Mouse (Mus musculus) neural tube, embryonic 13.5 days (tissue): ENCODE results near the gene Mark3. TPM values are rescaled to one million over a fixed set of nuclear protein-coding genes. Genes with fewer than 3 reads are reported as not detected.
"Not testable (repeated sequence)": the region's sequence is repeated elsewhere in the genome, so short reads cannot be mapped to it uniquely, and the experiment has no call there.

Experiments used
- ATAC-seq: fragments of 200-750 bp; cut with Nextera tagmentation; 2 replicates; pipeline ENCODE4 v1.8.0; 2017; ENCODE audit warnings: low read depth, mild to moderate bottlenecking, moderate TSS enrichment, moderate library complexity
- H3K27ac ChIP-seq: fragments of 300-500 bp; sonication (generic); replicated peaks from 2 replicates; pipeline ENCODE4 v1.5.1; 2015; ENCODE audit warnings: moderate library complexity, mild to moderate bottlenecking, inconsistent platforms
- H3K27me3 ChIP-seq: fragments of 300-500 bp; sonication (generic); 2 replicates; pipeline ENCODE4 v1.6.1; 2015; ENCODE audit warnings: mild to moderate bottlenecking, inconsistent platforms
- H3K36me3 ChIP-seq: fragments of 300-500 bp; sonication (generic); 2 replicates; pipeline ENCODE4 v1.6.1; 2015; ENCODE audit warnings: mild to moderate bottlenecking, inconsistent platforms
- H3K4me1 ChIP-seq: fragments of 300-500 bp; sonication (generic); replicated peaks from 2 replicates; pipeline ENCODE4 v1.6.1; 2015; ENCODE audit warnings: inconsistent platforms
- H3K4me2 ChIP-seq: fragments of 300-500 bp; sonication (generic); 2 replicates; pipeline ENCODE4 v1.6.1; 2015; ENCODE audit warnings: inconsistent platforms, mild to moderate bottlenecking, moderate library complexity
- H3K4me3 ChIP-seq: fragments of 300-500 bp; sonication (generic); 2 replicates; pipeline ENCODE4 v1.5.1; 2015; ENCODE audit warnings: mild to moderate bottlenecking, inconsistent platforms
- H3K9ac ChIP-seq: fragments of 300-500 bp; sonication (generic); 2 replicates; pipeline ENCODE4 v1.6.1; 2015; ENCODE audit warnings: moderate library complexity, mild to moderate bottlenecking, inconsistent platforms
- H3K9me3 ChIP-seq: fragments of 300-500 bp; sonication (generic); 2 replicates; pipeline ENCODE4 v1.6.1; 2016; ENCODE audit warnings: inconsistent platforms
- WGBS: fragments of 180-500 bp; shearing (Covaris S2); methylation state at CpG from one replicate; pipeline ENCODE4 v1.1.7; 2015; 5-methylcytosine and 5-hydroxymethylcytosine counted together
- polyA plus RNA-seq: library from polyadenylated mRNA; unstranded; fragments of >200 nt; fragmentation: Nextera tagmentation; extraction: Ambion mirVana; gene quantifications from 2 replicates; pipeline ENCODE4 v1.2.1, GENCODE M21; 2015

The Mark3 gene
- polyA plus RNA-seq, 1 experiment from 2014 or later = 61.5 TPM

DNA sequence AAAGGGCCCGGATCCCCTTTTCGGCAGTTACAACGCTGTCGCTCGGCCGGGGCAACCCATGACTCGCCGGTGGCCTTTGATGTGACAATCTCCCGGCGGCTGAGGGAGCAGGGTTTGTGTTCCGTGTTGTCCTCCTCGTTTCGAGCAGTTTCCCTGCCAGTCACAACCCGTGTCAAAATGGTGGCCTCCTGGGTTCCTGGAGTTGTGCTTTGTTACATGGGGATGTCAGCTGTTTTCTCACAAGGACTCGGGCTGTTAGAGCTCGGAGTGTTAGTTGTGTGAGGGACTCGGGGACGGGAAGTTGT is 35.3 kb upstream of the Mark3 start:
- peaks cover 47% of the 10 kb centered on the region for H3K36me3 ChIP-seq
- peaks cover 51% of the 10 kb centered on the region for H3K4me1 ChIP-seq
- peak overlapping the region; percentile 90 for H3K4me3 ChIP-seq
- H3K27me3 ChIP-seq = no peaks in the 10 kb centered on the region
- ATAC-seq = no peak
- H3K9ac ChIP-seq = peak overlapping the region; percentile 95
- H3K9me3 ChIP-seq = no peaks in the 10 kb centered on the region
- peak overlapping the region; percentile 99 for H3K27ac ChIP-seq
- H3K4me2 ChIP-seq = peak overlapping the region; percentile 78
- under 1% methylated on average over 18 of the region's 18 CpGs for WGBS

GRCm38 (mm10) chr12:111547070-111547469 is 27.3 kb upstream of the Mark3 start:
- no peaks in the 10 kb centered on the region for H3K9me3 ChIP-seq
- H3K4me2 ChIP-seq = no peak overlapping the region
- no peaks in the 10 kb centered on the region for H3K27me3 ChIP-seq
- no peaks in the 10 kb centered on the region for H3K4me1 ChIP-seq
- peaks cover 63% of the 10 kb centered on the region for H3K36me3 ChIP-seq
- ATAC-seq = no peak
- no peak overlapping the region for H3K9ac ChIP-seq
- H3K4me3 ChIP-seq = no peak overlapping the region
- 93% methylated on average over 3 of the region's 3 CpGs for WGBS
- H3K27ac ChIP-seq = no peak overlapping the region

DNA sequence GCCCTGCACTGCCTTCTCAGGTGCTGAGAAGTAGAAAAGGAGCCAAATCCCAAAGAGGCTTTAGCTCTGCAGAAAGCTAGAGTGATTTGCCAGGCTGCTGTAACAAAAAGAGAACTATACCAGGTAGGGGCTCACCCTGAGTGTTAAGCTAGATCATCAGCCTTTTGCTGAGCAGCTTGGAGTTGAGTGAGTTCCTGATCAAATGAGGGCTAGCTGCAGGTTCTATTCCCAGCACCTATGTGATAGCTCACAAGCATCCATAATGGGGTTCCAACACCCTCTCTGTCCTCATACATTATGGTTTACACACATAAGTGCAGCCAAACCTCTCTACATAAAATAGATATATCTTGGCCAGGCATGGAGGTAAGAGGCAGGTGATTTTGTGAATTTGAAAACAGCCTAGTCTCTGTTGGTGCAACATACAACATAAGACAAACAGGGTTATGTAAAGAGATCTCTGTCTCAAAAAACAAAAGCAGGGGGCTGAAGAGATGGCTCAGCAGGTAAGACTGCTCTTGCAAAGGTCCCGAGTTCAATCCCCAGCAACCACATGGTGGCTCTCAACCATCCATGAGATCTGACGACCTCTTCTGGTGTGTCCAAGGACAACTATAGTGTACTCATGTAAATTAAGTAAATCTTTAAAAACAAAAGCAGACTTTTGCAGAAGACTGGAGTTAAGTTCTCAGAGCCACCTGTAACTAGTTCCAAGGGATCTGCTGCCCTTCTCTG is 25.6 kb upstream of the Mark3 start:
- 59% methylated on average over 2 of the region's 2 CpGs for WGBS

DNA sequence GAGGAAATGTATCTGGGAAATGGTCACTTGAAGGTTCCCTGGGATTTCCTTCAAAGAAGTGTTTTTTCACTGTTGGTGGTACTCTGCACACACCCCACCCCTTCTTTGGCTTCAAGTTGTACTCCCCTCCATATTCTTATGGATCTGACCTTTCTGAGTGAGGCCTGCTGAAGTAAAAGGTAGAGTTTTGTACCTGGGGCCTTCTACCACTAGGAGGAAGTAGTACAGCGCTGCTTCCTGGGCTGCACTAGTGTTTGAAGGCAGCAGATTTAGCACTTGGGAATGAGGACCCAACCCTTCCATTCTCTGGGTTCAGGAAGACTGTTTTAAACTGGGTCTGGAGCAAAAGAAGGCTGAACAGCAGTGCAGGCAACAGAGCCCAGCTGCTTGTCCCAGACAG is 23.6 kb upstream of the Mark3 start:
- WGBS = 63% methylated on average over 1 of the region's 1 CpGs
- Histone ChIP-seq H3K27ac (no peak overlapping the region), H3K9ac (no peak overlapping the region), H3K4me2 (no peak overlapping the region), H3K9me3 (no peaks in the 10 kb centered on the region), H3K27me3 (no peaks in the 10 kb centered on the region), H3K36me3 (peaks cover 32% of the 10 kb centered on the region), H3K4me1 (no peaks in the 10 kb centered on the region), H3K4me3 (no peak overlapping the region)
- ATAC-seq = no peak

More for the DNA sequence above, 25.6 kb upstream of the Mark3 start:
- Histone ChIP-seq H3K27me3 (no peaks in the 10 kb centered on the region), H3K27ac (no peak overlapping the region), H3K4me3 (no peak overlapping the region), H3K4me2 (no peak overlapping the region), H3K9me3 (no peaks in the 10 kb centered on the region), H3K36me3 (peaks cover 46% of the 10 kb centered on the region), H3K4me1 (no peaks in the 10 kb centered on the region), H3K9ac (no peak overlapping the region)
- no peak for ATAC-seq

DNA sequence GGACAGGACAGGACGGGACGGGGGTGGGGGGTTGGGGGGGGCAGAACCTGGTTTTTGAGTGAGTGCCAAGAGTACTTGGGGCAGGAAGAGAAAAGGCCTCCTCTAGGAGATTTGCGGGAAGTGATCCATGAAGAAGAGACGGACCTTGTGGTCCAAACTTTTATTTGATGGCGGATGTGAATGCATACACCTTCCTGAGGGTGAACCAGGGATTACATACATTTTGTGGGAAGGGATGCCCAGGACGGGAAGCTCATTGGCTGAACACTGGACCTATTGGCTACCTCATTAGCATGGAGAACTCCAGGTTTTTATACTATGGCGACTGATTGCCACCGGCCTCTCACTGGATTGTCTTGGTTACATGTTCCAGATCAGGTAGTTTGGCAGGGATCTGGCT is 22.0 kb upstream of the Mark3 start:
- WGBS = 72% methylated on average over 8 of the region's 8 CpGs
- Histone ChIP-seq H3K9me3 (no peaks in the 10 kb centered on the region), H3K9ac (no peak overlapping the region), H3K4me1 (no peaks in the 10 kb centered on the region), H3K27ac (no peak overlapping the region), H3K4me2 (no peak overlapping the region), H3K36me3 (peaks cover 18% of the 10 kb centered on the region), H3K27me3 (no peaks in the 10 kb centered on the region), H3K4me3 (no peak overlapping the region)
- ATAC-seq = no peak

DNA sequence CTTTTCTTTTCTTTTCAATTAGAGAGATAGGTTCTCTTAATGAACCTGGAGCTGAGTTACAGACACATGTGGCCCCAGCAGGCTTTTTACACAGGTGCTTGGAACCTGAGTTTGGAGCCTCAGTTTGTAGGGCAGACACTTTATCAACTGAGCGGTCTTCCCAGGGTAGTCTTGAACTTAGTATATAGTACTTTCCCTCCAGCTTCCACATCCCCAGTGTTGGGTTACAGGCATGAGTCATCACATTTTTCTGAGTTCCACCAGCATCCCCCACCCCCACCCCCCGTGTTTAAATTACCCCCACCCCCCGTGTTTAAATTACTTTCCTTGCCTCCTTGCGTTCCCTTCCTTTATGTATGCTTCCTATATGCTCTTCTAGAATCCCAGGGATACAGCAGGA is 19.0 kb upstream of the Mark3 start:
- H3K4me1 ChIP-seq = peaks cover 9% of the 10 kb centered on the region
- H3K36me3 ChIP-seq = no peaks in the 10 kb centered on the region
- H3K9me3 ChIP-seq = no peaks in the 10 kb centered on the region
- no peak overlapping the region for H3K9ac ChIP-seq
- no peak overlapping the region for H3K4me2 ChIP-seq
- WGBS = 55% methylated on average over 4 of the region's 4 CpGs
- no peak overlapping the region for H3K27ac ChIP-seq
- no peak overlapping the region for H3K4me3 ChIP-seq
- no peak for ATAC-seq
- H3K27me3 ChIP-seq = no peaks in the 10 kb centered on the region

DNA sequence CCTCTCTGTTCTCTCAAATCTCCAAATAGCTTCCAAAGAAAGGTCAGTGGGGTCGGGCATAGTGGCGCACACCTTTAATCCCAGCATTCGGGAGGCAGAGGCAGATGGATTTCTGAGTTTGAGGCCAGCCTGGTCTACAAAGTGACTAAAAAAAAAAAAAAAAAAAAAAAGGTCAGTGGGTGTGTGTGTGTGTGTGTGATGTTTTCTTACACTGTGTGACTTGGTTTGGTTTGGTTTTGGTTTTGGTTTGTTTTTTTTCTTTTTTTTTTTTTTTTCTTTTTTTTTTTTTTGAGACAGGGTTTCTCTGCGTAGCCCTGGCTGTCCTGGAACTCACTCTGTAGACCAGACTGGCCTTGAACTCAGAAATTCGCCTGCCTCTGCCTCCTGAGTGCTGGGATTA is 18.4 kb upstream of the Mark3 start:
- H3K4me2 ChIP-seq, H3K27ac ChIP-seq, H3K36me3 ChIP-seq, H3K9me3 ChIP-seq, H3K9ac ChIP-seq, H3K27me3 ChIP-seq, ATAC-seq, H3K4me3 ChIP-seq: not testable (repeated sequence)
- H3K4me1 ChIP-seq = peaks cover 12% of the 10 kb centered on the region
- WGBS = 87% methylated on average over 5 of the region's 5 CpGs

DNA sequence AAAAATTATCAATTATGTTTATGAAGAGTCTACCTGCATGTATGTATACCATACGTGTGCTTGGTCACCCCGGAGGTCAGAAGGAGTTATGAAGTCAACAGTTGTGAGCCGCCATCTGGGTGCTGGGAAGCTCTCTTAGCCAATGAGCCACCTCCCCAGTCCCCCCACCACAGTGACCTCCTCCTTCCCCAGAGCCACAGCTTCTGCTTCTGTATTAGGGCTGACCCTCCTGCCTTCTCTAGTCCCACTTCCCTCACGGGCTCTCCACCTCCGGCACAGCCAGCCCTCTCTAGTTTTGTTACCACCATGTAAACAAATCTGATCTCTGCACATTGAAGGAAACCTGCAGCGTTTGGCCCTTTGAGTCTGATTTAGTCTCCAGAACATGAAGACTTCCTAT is 16.8 kb upstream of the Mark3 start:
- no peaks in the 10 kb centered on the region for H3K9me3 ChIP-seq
- H3K4me3 ChIP-seq = no peak overlapping the region
- no peak overlapping the region for H3K4me2 ChIP-seq
- 69% methylated on average over 6 of the region's 6 CpGs for WGBS
- no peak overlapping the region for H3K27ac ChIP-seq
- H3K27me3 ChIP-seq = no peaks in the 10 kb centered on the region
- no peak for ATAC-seq
- H3K36me3 ChIP-seq = no peaks in the 10 kb centered on the region
- peaks cover 18% of the 10 kb centered on the region for H3K4me1 ChIP-seq
- H3K9ac ChIP-seq = no peak overlapping the region

DNA sequence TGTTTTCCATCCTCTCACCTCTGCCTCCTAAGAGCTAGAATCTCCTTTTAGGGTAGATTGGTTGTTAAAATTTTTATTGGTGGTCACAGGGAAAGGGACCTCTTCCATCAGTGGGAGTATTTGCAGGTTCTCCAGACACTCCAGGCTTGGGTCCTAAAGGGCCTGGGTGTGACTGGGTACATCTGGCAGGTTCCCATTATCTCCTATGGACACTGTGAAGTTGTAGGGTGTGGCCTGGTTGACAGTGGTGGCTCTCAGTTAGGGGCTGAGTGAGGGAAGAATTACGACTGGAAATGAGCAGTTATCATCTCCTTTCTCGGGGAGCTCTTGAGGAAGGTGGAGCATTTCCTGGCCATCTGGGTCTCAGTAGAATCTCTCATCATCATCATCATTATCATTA is 15.7 kb upstream of the Mark3 start:
- H3K4me2 ChIP-seq = no peak overlapping the region
- no peak overlapping the region for H3K27ac ChIP-seq
- H3K4me1 ChIP-seq = peaks cover 25% of the 10 kb centered on the region
- no peak overlapping the region for H3K9ac ChIP-seq
- ATAC-seq = no peak
- H3K36me3 ChIP-seq = no peaks in the 10 kb centered on the region
- H3K27me3 ChIP-seq = no peaks in the 10 kb centered on the region
- no peak overlapping the region for H3K4me3 ChIP-seq
- no peaks in the 10 kb centered on the region for H3K9me3 ChIP-seq
- 62% methylated on average over 2 of the region's 2 CpGs for WGBS

GRCm38 (mm10) chr12:111559647-111560258 is 14.6 kb upstream of the Mark3 start:
- WGBS = 59% methylated on average over 18 of the region's 18 CpGs
- ATAC-seq = peak; percentile 58; the same call in 1 of the 2 replicates

GRCm38 (mm10) chr12:111560286-111560685 is 14.0 kb upstream of the Mark3 start:
- peak overlapping the region; percentile 38; the same call in 1 of the 2 replicates for H3K27ac ChIP-seq
- 48% methylated on average over 5 of the region's 5 CpGs for WGBS
- no peaks in the 10 kb centered on the region for H3K27me3 ChIP-seq
- 0 out of 2 replicates have a peak overlapping the region, but pooled peaks have one; percentile 54 for H3K9ac ChIP-seq
- peak; percentile 57; the same call in 1 of the 2 replicates for ATAC-seq
- peak overlapping the region; percentile 42 for H3K4me2 ChIP-seq
- no peak overlapping the region for H3K4me3 ChIP-seq
- H3K4me1 ChIP-seq = peaks cover 25% of the 10 kb centered on the region
- no peaks in the 10 kb centered on the region for H3K36me3 ChIP-seq
- H3K9me3 ChIP-seq = no peaks in the 10 kb centered on the region

More at GRCm38 (mm10) chr12:111559647-111560258, 14.6 kb upstream of the Mark3 start:
- peaks cover 25% of the 10 kb centered on the region for H3K4me1 ChIP-seq
- H3K36me3 ChIP-seq = no peaks in the 10 kb centered on the region
- H3K9ac ChIP-seq = peak overlapping the region; percentile 54; the same call in 1 of the 2 replicates
- 0 out of 2 replicates have a peak overlapping the region, but pooled peaks have one; percentile 10 for H3K4me3 ChIP-seq
- no peaks in the 10 kb centered on the region for H3K27me3 ChIP-seq
- no peaks in the 10 kb centered on the region for H3K9me3 ChIP-seq
- peak overlapping the region; percentile 42 for H3K4me2 ChIP-seq
- peak overlapping the region; percentile 38 for H3K27ac ChIP-seq

DNA sequence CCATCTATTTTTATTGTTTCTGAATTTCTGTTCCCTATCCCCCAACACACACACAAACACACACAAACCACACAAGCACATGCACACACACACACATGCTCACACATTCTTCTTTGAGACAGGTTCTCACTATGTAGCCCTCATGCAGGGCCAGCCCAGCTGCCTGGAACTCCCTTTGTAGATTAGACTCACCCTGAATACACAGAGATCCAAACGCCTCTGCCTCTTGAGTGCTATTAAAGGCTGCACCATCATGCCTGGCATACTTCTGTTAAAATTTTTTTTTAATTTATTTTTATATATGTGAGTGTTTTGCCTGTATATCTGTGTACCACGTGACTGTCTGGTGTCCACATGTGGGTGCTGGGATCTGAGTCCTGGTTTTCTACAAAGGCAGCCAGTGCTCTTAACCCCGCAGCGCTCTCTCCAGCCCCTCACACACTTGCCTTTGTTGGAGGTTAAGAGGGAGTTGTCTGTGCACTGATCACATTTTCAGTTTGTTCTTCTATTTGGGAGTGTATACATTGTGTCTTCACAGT is 12.0 kb upstream of the Mark3 start:
- H3K9me3 ChIP-seq = no peaks in the 10 kb centered on the region
- peak overlapping the region; percentile 28; the same call in 1 of the 2 replicates for H3K27ac ChIP-seq
- peaks cover 25% of the 10 kb centered on the region for H3K4me1 ChIP-seq
- ATAC-seq = no peak; the same call in 1 of the 2 replicates
- H3K9ac ChIP-seq = no peak overlapping the region
- H3K4me3 ChIP-seq = no peak overlapping the region
- no peak overlapping the region for H3K4me2 ChIP-seq
- H3K27me3 ChIP-seq = no peaks in the 10 kb centered on the region
- 49% methylated on average over 4 of the region's 4 CpGs for WGBS
- no peaks in the 10 kb centered on the region for H3K36me3 ChIP-seq
